Mouse (Mus musculus) neural tube, embryonic 14.5 days (tissue): ENCODE measurements around the gene Ipo8. TPM values are rescaled to one million over a fixed set of nuclear protein-coding genes. Genes with fewer than 3 reads are reported as not detected.

Experiments used
- ATAC-seq: fragments of 200-750 bp; cut with Nextera tagmentation; 2 replicates; pipeline ENCODE4 v1.8.0; 2017; ENCODE audit warnings: low read depth, mild to moderate bottlenecking, moderate TSS enrichment, moderate library complexity
- H3K27ac ChIP-seq: fragments of 300-500 bp; sonication (generic); 2 replicates; pipeline ENCODE4 v1.5.1; 2014; ENCODE audit warnings: low read depth, mild to moderate bottlenecking, control low read depth, low read length, moderate library complexity, mixed read lengths
- H3K27me3 ChIP-seq: fragments of 300-500 bp; sonication (generic); 2 replicates; pipeline ENCODE4 v1.6.1; 2014; ENCODE audit warnings: low read length; ENCODE audit not compliant: control insufficient read depth, insufficient read depth
- H3K36me3 ChIP-seq: fragments of 300-500 bp; sonication (generic); 2 replicates; pipeline ENCODE4 v1.6.1; 2014; ENCODE audit warnings: low read length, mixed read lengths; ENCODE audit not compliant: control insufficient read depth, insufficient read depth
- H3K4me1 ChIP-seq: fragments of 300-500 bp; sonication (generic); 2 replicates; pipeline ENCODE4 v1.6.1; 2014; ENCODE audit warnings: low read length; ENCODE audit not compliant: control insufficient read depth, insufficient read depth
- H3K4me2 ChIP-seq: fragments of 300-500 bp; sonication (generic); 2 replicates; pipeline ENCODE4 v1.6.1; 2014; ENCODE audit warnings: mild to moderate bottlenecking, low read depth, low read length, control low read depth
- H3K4me3 ChIP-seq: fragments of 300-500 bp; sonication (generic); 2 replicates; pipeline ENCODE4 v1.5.1; 2014; ENCODE audit warnings: low read depth, low read length, control low read depth, mixed read lengths
- H3K9ac ChIP-seq: fragments of 300-500 bp; sonication (generic); replicated peaks from 2 replicates; pipeline ENCODE4 v1.6.1; 2014; ENCODE audit warnings: low read depth, mild to moderate bottlenecking, control low read depth, low read length, mixed read lengths
- H3K9me3 ChIP-seq: fragments of 300-500 bp; sonication (generic); 2 replicates; pipeline ENCODE4 v1.6.1; 2016; ENCODE audit warnings: low read length; ENCODE audit not compliant: control insufficient read depth
- WGBS: fragments of 180-500 bp; shearing (Covaris S2); extraction: QIAGEN DNeasy Blood & Tissue Kit; methylation state at CpG from one replicate; pipeline ENCODE4 v1.1.7; 2014; 5-methylcytosine and 5-hydroxymethylcytosine counted together
- polyA plus RNA-seq: library from polyadenylated mRNA; unstranded; fragments of >200 nt; fragmentation: Nextera tagmentation; extraction: Ambion mirVana; gene quantifications from 2 replicates; pipeline ENCODE4 v1.2.1, GENCODE M21; 2014

Gene Ipo8
- polyA plus RNA-seq, 1 experiment from 2014 or later: 21.2 TPM

DNA sequence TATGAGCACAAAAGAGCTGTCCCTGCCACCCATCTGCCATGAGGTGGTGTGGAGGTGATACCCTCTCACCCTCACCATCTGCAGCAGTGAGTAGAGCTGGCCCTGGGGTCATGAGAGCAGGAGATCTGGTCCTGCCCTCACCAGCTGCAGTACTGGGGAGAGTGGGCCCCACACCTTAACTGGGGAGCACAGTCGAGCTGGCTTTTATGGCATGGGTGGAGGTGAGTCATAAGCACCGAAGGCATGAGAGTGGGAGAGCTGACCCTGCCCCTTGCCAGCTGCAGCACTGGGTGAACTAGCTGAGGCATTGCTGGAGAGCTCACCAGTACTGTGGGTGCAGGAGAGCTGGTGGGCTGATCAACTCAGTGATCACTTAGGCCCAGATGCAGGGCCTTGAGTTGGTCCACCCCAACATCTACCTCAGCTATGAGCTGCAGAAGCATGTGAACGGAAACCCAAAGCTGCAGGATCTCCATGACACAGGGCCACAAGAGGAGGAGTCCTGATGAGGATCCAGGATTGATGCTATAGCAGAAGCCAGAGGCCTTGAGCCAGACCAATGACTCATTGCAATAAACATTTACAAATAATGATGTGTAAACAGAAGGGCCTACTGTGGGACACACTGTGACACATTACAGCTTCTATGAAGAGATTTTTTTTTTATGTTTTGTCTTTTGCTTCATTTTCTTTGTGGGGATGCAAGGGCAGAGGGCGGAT lies 12.5 kb downstream of the Ipo8 start:
- no peak for ATAC-seq
- Histone ChIP-seq H3K4me2 (no peak overlapping the region), H3K9me3 (no peaks in the 10 kb centered on the region), H3K4me3 (no peak overlapping the region), H3K27ac (no peak overlapping the region), H3K4me1 (no peaks in the 10 kb centered on the region), H3K27me3 (no peaks in the 10 kb centered on the region), H3K36me3 (peaks cover 33% of the 10 kb centered on the region), H3K9ac (no peak overlapping the region)
- WGBS: 83% methylated on average over 4 of the region's 4 CpGs

DNA sequence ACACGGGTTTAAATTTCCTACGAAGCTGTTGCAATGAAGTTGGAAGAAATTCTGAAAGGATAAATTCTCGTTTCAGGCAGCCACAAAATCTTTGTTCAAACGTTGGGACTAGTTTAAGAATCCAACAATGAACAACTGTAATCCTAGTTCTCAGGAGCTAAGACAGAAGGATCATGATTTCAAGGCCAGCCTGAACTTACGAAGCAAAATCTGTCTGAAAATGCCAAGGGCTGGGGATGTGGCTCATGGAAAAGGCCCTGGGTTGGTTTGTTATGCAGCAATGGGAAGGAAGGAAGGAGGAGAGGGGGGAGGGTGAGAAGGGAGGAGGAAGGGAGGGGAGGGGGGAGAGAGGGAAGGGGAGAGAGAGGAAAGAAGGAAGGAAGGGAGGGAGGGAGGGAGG lies 14.5 kb downstream of the Ipo8 start:
- Histone ChIP-seq H3K4me3 (no peak overlapping the region), H3K9me3 (no peaks in the 10 kb centered on the region), H3K27me3 (no peaks in the 10 kb centered on the region), H3K9ac (no peak overlapping the region), H3K36me3 (peaks cover 36% of the 10 kb centered on the region), H3K4me1 (no peaks in the 10 kb centered on the region), H3K27ac (no peak overlapping the region), H3K4me2 (no peak overlapping the region)
- no peak for ATAC-seq
- WGBS: 91% methylated on average over 5 of the region's 5 CpGs

DNA sequence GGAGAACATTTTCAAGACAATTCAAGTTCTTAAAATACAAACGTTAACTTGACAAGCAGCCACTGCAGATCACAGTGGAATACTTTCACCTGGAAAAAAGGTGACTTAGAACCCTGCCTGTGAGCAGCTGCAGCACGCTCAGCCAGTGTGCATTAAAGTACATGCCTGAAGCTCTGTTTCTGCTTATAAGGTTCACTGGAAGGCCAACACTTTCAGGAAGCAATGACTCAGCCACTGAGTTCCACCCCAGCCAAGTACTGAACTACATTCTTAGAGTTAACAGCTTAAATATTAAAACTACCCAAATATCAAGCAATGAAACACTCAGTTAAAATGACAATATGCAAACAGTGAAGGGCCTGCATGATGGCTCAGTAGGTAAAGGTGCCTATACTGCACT lies 20.1 kb downstream of the Ipo8 start:
- Histone ChIP-seq H3K4me1 (no peaks in the 10 kb centered on the region), H3K36me3 (peaks cover 35% of the 10 kb centered on the region), H3K4me2 (no peak overlapping the region), H3K4me3 (no peak overlapping the region), H3K9ac (no peak overlapping the region), H3K27me3 (no peaks in the 10 kb centered on the region), H3K27ac (no peak overlapping the region), H3K9me3 (no peaks in the 10 kb centered on the region)
- ATAC-seq: no peak
- WGBS: 89% methylated on average over 2 of the region's 2 CpGs

DNA sequence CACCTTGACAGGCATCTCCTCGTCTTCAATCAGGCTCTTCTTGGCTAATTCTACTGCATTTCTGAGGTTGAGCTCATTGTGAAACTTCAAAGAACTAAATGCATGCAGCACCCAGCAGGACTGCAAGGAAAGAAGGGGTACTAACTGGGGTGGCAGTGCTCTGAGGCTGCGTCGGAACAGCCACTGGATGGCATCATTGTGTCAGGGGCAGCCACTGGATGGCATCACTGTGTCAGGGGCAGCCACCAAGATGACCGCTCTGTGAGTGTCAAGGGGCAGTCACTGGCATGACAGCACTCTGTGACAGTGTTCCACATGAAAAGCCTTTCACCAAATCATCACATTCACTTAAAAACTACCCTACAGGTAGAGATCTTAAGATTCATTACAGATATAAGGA lies 31.5 kb downstream of the Ipo8 start:
- Histone ChIP-seq H3K4me2 (no peak overlapping the region), H3K36me3 (peaks cover 28% of the 10 kb centered on the region; the same call in 1 of the 2 replicates), H3K27me3 (no peaks in the 10 kb centered on the region), H3K4me3 (no peak overlapping the region), H3K9ac (no peak overlapping the region), H3K9me3 (no peaks in the 10 kb centered on the region), H3K4me1 (no peaks in the 10 kb centered on the region), H3K27ac (no peak overlapping the region)
- 79% methylated on average over 4 of the region's 4 CpGs for WGBS
- ATAC-seq: no peak

DNA sequence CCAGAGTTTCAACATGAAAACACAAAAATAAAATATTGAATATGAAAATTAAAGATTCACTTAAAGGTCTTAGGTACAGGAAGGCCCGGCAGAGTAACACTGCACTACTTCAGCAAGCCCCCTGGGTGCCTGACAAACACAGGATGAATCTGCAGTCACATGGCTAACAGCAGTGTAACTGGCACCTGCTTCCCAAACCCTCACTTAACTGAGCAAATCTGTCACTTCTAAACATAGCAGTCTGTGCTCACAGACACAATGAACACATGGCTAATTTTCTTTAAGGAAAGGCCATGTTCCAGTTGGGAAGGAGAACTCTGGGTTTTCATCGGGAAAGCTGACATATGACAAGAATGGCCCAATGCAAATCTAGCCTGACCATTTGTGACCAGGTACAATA lies 36.1 kb downstream of the Ipo8 start:
- 78% methylated on average over 2 of the region's 2 CpGs for WGBS
- Histone ChIP-seq H3K4me1 (no peaks in the 10 kb centered on the region), H3K27ac (no peak overlapping the region), H3K4me3 (no peak overlapping the region), H3K4me2 (no peak overlapping the region), H3K9ac (no peak overlapping the region), H3K9me3 (no peaks in the 10 kb centered on the region), H3K36me3 (peaks cover 11% of the 10 kb centered on the region; the same call in 1 of the 2 replicates), H3K27me3 (no peaks in the 10 kb centered on the region)
- ATAC-seq: no peak

DNA sequence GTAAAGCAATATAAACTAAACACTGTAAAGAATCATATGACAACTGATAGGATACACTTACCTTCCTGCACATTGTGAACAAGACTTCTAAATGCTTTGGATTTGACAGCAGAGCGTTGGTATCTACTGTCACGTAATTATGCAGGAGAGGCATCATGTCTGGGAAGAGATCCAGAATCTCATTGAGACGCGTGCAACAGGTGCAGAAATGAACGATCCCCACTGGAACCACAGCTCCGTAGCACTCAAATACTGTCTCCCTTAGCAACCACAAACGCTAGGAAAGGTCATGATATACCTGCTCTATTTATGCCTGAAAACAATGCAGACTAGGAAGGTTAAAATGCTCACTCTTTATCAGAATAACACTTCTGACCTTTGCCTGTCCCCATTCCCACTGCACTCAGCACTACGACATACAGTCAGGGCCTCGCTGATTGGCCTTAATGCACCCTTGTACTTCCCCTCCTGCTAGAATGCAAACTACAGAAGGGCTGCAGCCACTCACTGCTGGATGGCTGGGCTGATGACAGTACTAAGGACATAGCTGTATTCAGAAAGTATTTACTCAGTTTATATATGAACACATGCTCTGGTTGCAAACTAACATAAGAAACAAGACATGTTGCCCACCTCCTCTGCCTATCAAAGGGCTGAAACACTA lies 42.1 kb downstream of the Ipo8 start:
- peaks cover 38% of the 10 kb centered on the region; the same call in 1 of the 2 replicates for H3K36me3 ChIP-seq
- 76% methylated on average over 9 of the region's 9 CpGs for WGBS
- H3K4me1 ChIP-seq: no peaks in the 10 kb centered on the region
- ATAC-seq: no peak
- H3K4me2 ChIP-seq: no peak overlapping the region
- no peaks in the 10 kb centered on the region for H3K27me3 ChIP-seq
- no peak overlapping the region for H3K27ac ChIP-seq
- no peak overlapping the region for H3K4me3 ChIP-seq
- no peaks in the 10 kb centered on the region for H3K9me3 ChIP-seq
- H3K9ac ChIP-seq: no peak overlapping the region

DNA sequence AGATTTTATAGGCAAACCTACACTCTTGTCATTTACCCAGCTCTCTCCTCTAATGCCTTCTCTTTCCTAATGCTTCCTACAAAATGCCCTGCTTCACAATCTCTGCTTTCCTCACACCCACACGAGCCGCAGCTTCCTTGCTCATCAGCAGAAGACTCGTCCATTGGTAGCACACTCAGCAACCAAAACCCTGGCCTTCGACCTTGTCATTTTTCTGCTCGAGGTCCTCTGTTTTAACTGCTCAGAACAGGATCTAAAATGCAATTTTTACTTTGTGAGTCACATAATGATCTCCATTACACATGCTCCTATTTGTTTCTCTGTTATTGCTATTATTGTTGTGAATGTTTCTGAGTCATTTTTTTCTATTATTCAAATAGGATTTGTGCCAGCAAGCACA lies 45.1 kb downstream of the Ipo8 start:
- Histone ChIP-seq H3K4me3 (no peak overlapping the region), H3K27ac (no peak overlapping the region), H3K4me2 (no peak overlapping the region), H3K36me3 (peaks cover 45% of the 10 kb centered on the region), H3K4me1 (no peaks in the 10 kb centered on the region), H3K9ac (no peak overlapping the region), H3K27me3 (no peaks in the 10 kb centered on the region), H3K9me3 (no peaks in the 10 kb centered on the region)
- 94% methylated on average over 5 of the region's 5 CpGs for WGBS
- no peak for ATAC-seq

DNA sequence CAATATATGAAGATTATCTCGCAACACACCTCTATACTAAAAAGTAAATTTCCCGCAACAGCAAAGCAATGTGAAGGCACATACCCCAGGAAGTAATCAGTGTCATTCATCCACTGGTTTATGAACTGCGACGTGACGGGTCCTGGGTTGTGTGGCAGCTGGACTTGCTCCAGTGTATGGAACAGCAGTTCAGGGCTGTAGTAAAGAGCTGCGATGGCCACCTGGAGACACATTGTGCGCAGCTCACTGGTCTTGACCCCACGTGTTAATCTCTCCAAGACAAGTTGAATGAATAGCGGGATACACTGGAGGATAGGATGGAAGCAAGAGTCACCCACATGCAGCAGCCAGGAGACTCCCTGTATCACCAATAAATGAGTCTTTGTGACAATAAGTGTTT lies 46.8 kb downstream of the Ipo8 start:
- H3K9ac ChIP-seq: no peak overlapping the region
- ATAC-seq: peak; percentile 49; the same call in 1 of the 2 replicates
- no peaks in the 10 kb centered on the region for H3K9me3 ChIP-seq
- H3K4me3 ChIP-seq: no peak overlapping the region
- H3K4me2 ChIP-seq: no peak overlapping the region
- H3K36me3 ChIP-seq: peaks cover 46% of the 10 kb centered on the region
- no peaks in the 10 kb centered on the region for H3K4me1 ChIP-seq
- whole genome bisulfite sequencing: 88% methylated on average over 9 of the region's 9 CpGs
- H3K27ac ChIP-seq: no peak overlapping the region
- H3K27me3 ChIP-seq: no peaks in the 10 kb centered on the region

DNA sequence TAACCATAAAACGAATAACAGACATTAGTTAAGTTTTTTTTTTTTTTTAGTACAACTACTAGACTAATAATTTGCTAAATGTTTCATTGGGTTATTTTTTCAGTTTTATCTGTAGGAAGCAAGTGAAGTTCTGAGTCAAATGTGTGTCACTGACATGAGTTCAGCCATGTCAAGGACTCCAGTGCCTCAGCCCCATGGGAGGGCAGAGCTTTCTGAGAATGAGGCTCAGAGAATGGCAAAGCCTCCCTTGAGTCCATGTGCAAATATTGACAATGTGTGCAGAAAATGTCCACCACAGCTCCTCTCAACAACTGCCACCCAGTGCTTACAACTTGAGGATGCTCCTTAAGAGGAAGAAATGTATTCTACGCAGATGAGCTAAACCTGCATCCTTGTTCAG lies 55.0 kb downstream of the Ipo8 start:
- Histone ChIP-seq H3K36me3 (peaks cover 29% of the 10 kb centered on the region), H3K4me1 (no peaks in the 10 kb centered on the region), H3K4me2 (no peak overlapping the region), H3K4me3 (no peak overlapping the region), H3K27ac (no peak overlapping the region), H3K27me3 (no peaks in the 10 kb centered on the region), H3K9ac (no peak overlapping the region), H3K9me3 (no peaks in the 10 kb centered on the region)
- ATAC-seq: no peak
- 97% methylated on average over 2 of the region's 2 CpGs for WGBS
